Mouse (Mus musculus): ENCODE results near the gene Stra6l. TPM values are rescaled to one million over a fixed set of nuclear protein-coding genes. Genes with fewer than 3 reads are reported as not detected.

Stra6l gene
- total RNA-seq, 2 experiments from 2014 or later = not detected

DNA sequence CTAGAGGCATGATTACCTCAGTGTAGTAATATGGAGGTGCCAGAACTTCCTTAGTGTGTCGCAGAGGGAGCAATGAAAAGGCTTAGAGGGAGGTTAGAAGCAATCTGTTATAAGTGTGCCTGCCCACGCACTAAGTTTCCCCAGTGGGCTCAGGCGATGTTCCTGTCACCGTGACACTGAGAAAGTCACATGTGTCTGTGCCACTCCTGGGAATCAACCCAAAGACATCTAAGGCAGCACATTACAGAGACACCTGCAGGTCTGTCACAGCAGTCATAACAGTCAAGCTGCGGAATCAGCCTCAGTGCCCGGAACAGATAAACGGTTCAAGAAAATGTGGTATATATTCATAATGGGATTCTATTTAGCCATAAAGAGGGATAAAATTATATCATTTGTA is 16.5 kb upstream of the Stra6l start:
- ATAC-seq (replicated peaks; ENCODE audit: low FRiP score, poor library complexity, severe bottlenecking) = no peak

DNA sequence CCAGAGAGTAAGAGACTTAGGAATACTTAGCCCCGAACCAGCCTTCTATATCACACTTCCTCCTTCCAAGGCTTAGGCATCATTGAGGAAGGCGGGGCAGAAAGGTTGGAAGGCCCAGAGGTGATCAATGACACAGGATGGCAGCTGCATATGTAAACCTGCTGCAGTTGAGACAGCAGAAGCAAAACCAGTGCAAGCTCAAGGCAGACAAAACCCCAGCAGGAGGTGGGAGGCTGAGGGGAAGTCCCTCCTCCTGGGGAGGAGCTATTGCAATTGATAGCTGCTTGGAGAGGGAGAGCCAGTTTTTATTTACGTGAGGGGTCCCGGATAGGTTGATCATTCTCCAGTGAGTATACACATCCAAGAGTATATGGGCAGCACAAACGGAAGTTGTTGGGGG is 15.0 kb upstream of the Stra6l start:
- no peak for ATAC-seq (replicated peaks; ENCODE audit: low FRiP score, poor library complexity, severe bottlenecking)

GRCm38 (mm10) chr4:45844355-45844754 is 4.1 kb upstream of the Stra6l start:
- ATAC-seq (replicated peaks; ENCODE audit: low FRiP score, poor library complexity, severe bottlenecking) = no peak

- no peak for ATAC-seq (replicated peaks; ENCODE audit: low FRiP score, poor library complexity, severe bottlenecking)
Measured at GRCm38 (mm10) chr4:45846263-45846662, 2.2 kb upstream of the Stra6l start.

DNA sequence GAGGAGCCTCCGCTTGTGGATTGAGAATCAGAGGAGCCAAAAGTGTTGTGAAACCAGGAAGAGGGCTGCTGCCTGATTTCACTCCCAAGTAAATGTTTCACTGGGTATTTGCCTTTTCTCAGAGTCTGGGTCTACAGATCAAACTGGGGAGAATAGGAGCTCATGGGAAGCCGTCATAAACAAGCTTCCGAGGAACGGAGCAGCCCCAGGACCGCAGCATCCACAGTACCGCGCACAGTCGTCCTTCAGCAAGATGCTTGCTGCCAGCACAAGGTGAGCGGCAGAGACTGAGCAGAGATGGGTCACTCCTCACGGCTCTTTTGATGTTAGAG is 327 bp downstream of the Stra6l start:
- ATAC-seq (replicated peaks; ENCODE audit: low FRiP score, poor library complexity, severe bottlenecking) = no peak

DNA sequence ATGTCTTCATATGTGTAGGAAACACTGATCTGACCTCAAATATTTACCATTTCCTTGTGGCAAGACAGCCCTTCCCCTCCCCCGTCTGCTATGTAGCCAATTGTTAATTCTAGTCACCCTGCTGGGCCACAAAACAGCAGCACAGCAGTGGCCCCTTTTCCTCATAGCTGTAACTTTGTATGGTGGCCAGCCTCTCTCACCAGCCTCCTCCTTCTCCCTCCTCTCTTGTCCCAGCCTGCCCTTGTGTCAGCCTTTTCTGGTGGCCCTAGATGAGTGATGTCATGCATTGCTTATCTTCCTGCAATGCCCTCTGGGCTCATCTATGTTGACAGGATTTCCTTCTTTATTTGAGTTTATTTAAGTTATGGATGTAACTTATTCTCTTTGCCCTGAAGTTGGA is 955 bp downstream of the Stra6l start:
- no peak for ATAC-seq (replicated peaks; ENCODE audit: low FRiP score, poor library complexity, severe bottlenecking)

- no peak for ATAC-seq (replicated peaks; ENCODE audit: low FRiP score, poor library complexity, severe bottlenecking)
Measured at GRCm38 (mm10) chr4:45851640-45852051, 3.2 kb downstream of the Stra6l start.

GRCm38 (mm10) chr4:45853496-45854246 is 5.2 kb downstream of the Stra6l start:
- ATAC-seq (replicated peaks; ENCODE audit: low FRiP score, poor library complexity, severe bottlenecking) = no peak

GRCm38 (mm10) chr4:45855803-45856424 is 7.5 kb downstream of the Stra6l start:
- no peak for ATAC-seq (replicated peaks; ENCODE audit: low FRiP score, poor library complexity, severe bottlenecking)

DNA sequence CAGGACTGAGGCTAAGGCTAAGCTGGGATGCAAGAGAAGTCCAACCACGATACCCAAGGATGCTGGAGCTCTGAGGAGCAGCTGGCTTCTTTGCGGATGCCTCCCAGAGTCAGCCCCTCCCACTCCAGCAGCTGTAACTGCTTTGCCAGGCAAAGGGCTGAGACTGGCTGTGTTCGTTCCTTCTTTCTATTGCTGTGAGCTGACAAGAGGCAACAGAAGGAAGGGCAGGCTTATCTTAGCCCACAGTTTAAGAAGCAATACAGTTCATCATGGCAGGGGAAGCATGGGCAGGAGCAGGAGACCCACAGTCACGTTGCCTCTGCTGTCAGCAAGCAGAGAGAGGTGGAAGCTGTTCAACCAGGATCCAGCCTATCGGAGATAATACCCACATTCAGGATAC is 12.7 kb downstream of the Stra6l start:
- ATAC-seq (replicated peaks; ENCODE audit: low FRiP score, poor library complexity, severe bottlenecking) = no peak

DNA sequence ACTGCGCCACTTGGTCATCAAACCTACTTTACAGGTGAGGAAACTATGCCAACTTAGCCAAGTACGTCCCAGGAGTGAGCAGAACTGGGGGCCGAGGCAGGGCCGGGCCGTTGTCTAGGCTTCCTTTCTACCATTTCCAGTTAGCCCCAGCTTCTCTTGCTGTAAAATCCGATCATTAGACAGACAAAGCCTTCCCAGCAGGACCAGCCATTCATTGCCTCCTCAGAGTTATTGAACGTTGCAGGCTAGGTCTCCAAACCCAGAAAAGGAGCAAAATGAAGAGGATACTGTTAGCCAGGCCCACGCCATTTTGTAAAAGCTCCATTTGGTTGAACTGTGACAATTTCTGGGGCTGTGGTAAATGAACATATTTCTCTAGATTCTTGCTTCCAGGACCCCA is 19.0 kb downstream of the Stra6l start:
- no peak for ATAC-seq (replicated peaks; ENCODE audit: low FRiP score, poor library complexity, severe bottlenecking)

GRCm38 (mm10) chr4:45869021-45869815 is 20.8 kb downstream of the Stra6l start:
- no peak for ATAC-seq (replicated peaks; ENCODE audit: low FRiP score, poor library complexity, severe bottlenecking)

DNA sequence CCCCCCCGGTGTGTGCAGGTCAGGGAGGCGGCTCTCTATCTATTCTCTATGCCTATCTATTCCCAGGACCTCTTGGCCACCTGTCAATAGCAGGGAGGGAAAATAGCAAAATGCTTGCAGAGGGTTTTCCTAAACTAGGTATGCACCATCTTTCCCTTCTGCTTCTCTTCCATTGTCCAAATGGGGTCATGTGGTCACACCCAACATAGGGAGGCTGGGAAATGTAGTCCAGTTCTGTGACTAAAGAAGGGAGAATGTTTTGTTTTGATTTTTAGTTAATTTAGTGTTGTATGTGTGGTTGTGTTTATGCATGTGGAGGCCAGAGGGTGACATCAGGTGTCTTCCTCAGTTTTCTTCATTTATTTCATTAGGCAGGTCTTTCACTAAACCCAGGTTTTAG is 23.7 kb downstream of the Stra6l start:
- no peak for ATAC-seq (replicated peaks; ENCODE audit: low FRiP score, poor library complexity, severe bottlenecking)

- no peak for ATAC-seq (replicated peaks; ENCODE audit: low FRiP score, poor library complexity, severe bottlenecking)
Measured at GRCm38 (mm10) chr4:45878929-45879328, 30.5 kb downstream of the Stra6l start.

GRCm38 (mm10) chr4:45882521-45882920 is 34.1 kb downstream of the Stra6l start:
- no peak for ATAC-seq (replicated peaks; ENCODE audit: low FRiP score, poor library complexity, severe bottlenecking)

DNA sequence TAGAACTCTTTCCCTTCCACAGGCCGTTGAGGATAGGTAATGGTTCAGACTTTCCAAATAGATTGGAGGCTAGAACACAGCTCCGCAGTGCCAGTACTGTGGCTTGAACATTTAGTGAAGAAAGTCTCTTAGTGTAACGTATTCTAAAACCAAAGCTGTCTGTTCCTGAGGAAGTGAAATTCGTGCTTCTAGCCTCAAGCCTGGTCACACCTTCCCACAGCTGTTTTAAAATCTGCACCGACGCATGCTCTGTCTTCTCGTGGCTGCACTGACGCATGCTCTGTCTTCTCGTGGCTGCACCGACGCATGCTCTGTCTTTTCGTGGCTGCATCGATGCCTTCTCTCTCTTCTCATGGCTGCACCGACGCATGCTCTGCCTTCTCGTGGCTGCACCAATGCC is 34.8 kb downstream of the Stra6l start:
- ATAC-seq (replicated peaks; ENCODE audit: low FRiP score, poor library complexity, severe bottlenecking) = no peak

DNA sequence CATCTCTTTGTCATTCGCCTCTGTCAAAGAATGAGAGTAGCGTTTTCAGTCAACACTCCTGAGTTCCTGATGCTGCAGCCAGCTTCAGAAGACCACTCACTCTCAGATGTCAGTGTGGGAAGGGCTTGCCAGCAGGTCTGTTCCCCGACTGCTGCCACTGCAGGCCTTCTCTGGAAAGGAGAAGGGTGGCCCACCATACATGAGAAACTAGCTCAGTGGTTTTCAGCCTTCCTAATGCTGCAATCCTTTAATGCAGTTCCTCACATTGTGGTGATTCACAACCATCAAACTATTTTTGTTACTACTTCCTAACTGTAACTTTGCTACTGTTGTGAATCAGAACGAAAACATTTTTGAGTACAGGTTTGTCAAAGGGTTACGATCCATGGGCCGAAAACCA is 41.0 kb downstream of the Stra6l start:
- no peak for ATAC-seq (replicated peaks; ENCODE audit: low FRiP score, poor library complexity, severe bottlenecking)

DNA sequence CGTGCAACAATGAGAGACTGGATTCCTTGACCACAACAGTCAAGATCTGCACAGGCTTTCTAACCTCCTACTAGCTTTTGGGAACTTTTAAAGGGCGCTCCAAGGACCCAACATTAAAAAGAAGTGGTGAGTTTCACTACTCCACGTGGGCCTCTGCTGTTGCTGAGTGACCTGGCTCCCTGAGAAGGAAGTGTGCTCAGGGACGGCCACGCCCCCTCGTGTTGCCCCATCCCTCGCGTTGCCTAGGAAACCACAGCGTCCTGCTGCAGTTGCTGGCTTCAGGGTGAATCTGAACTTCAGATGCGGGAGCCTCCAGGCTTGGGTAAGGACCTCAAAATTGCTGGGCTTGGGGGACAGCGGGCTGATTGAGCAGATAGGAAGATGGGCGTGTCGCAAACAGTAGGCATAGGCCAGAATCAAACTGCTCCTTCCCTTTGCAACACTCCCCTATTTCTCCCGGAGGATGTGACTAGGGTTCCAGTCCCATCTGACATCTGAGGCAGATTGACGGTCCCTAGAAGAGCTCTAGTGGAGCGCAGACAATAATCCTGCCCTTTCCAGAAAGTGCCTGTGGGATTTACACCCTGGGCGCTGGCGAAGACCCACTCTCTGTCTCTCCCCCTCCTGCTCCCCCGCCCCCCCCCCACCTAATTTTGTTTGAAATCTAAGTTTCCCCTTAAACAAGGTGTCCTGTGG is 41.8 kb downstream of the Stra6l start, which contains the start of gene Ccdc180:
TSS of gene Ccdc180 (plus strand) at position 238 of the 696 bp plus-strand sequence.
- ATAC-seq (replicated peaks; ENCODE audit: low FRiP score, poor library complexity, severe bottlenecking) = no peak

- ATAC-seq (replicated peaks; ENCODE audit: low FRiP score, poor library complexity, severe bottlenecking) = no peak
Measured at GRCm38 (mm10) chr4:45896425-45897081, 48.1 kb downstream of the Stra6l start.

GRCm38 (mm10) chr4:45898413-45898812 is 49.9 kb downstream of the Stra6l start:
- ATAC-seq (replicated peaks; ENCODE audit: low FRiP score, poor library complexity, severe bottlenecking) = no peak

Measured in erythroid progenitor cell, adult 5-6 weeks (primary cell).